Mouse (Mus musculus) MEL (cell line): ENCODE results near the gene Ptpre. TPM values are rescaled to one million over a fixed set of nuclear protein-coding genes. Genes with fewer than 3 reads are reported as not detected.

Experiments used
- DNase-seq: peaks from one replicate; pipeline ENCODE4 v3.0.0; 2011; ENCODE audit warnings: low read depth, low spot score
- H3K27ac ChIP-seq: 2 replicates; pipeline ENCODE4 v1.5.1; 2012; ENCODE audit warnings: low read depth, mild to moderate bottlenecking, control low read depth, low read length, moderate library complexity; ENCODE audit not compliant: control insufficient read depth
- H3K27me3 ChIP-seq, 2 experiments: fragments of 150-350 bp in 1 of 2; sonication (generic) in 1 of 2; 2 replicates each; pipeline ENCODE4 v1.6.1; 2012; ENCODE audit warnings: low read length in 2 of 2, mild to moderate bottlenecking in 2 of 2, improper control_type of control experiment in 1 of 2, moderate library complexity in 1 of 2; ENCODE audit not compliant: insufficient read depth in 2 of 2, control insufficient read depth in 1 of 2
- H3K36me3 ChIP-seq, 2 experiments: 2 replicates each; pipeline ENCODE4 v1.6.1; 2012 to 2014; ENCODE audit warnings: low read length in 2 of 2, improper control_type of control experiment in 1 of 2, inconsistent platforms in 1 of 2, mild to moderate bottlenecking in 1 of 2; ENCODE audit not compliant: insufficient read depth in 2 of 2, control insufficient read depth in 1 of 2
- H3K4me1 ChIP-seq, 2 experiments: fragments of 150-350 bp in 1 of 2; sonication (generic) in 1 of 2; 2 replicates each; pipeline ENCODE4 v1.6.1; 2012; ENCODE audit warnings: low read length in 2 of 2, improper control_type of control experiment in 1 of 2, mild to moderate bottlenecking in 1 of 2; ENCODE audit not compliant: insufficient read depth in 2 of 2, control insufficient read depth in 1 of 2
- H3K4me3 ChIP-seq, 2 experiments: fragments of 150-350 bp in 1 of 2; sonication (generic) in 1 of 2; 2 replicates each; pipeline ENCODE4 v1.5.1; 2012; ENCODE audit warnings: low read depth in 2 of 2, low read length in 2 of 2, mild to moderate bottlenecking in 2 of 2, moderate library complexity in 2 of 2, control low read depth in 1 of 2, improper control_type of control experiment in 1 of 2; ENCODE audit not compliant: control insufficient read depth in 1 of 2, insufficient read depth in 1 of 2
- H3K79me2 ChIP-seq: 2 replicates; pipeline ENCODE4 v1.6.1; 2012; ENCODE audit warnings: mild to moderate bottlenecking, low read length, moderate library complexity; ENCODE audit not compliant: control insufficient read depth, poor library complexity, insufficient read depth
- H3K9ac ChIP-seq: 2 replicates; pipeline ENCODE4 v1.6.1; 2012; ENCODE audit warnings: low read depth, mild to moderate bottlenecking, control low read depth, low read length, moderate library complexity; ENCODE audit not compliant: control insufficient read depth, poor library complexity, severe bottlenecking
- H3K9me3 ChIP-seq: fragments of 150-350 bp; sonication (generic); replicated peaks from 2 replicates; pipeline ENCODE4 v1.6.1; 2012; ENCODE audit warnings: mild to moderate bottlenecking, low read length, improper control_type of control experiment, moderate library complexity; ENCODE audit not compliant: insufficient read depth
- CHD2 ChIP-seq: IDR thresholded peaks from 2 replicates; pipeline ENCODE4 v1.6.1; 2011; ENCODE audit warnings: low read length, improper control_type of control experiment
- CTCF ChIP-seq, 3 experiments: IDR thresholded peaks in 2 of 3; conservative IDR thresholded peaks in 1 of 3; 2 replicates each; pipeline ENCODE4 v1.5.1; 2011 to 2012; ENCODE audit warnings: low read length in 3 of 3, low read depth in 2 of 3, mild to moderate bottlenecking in 2 of 3, improper control_type of control experiment in 1 of 3, inconsistent platforms in 1 of 3, mixed read lengths in 1 of 3, moderate library complexity in 1 of 3; ENCODE audit not compliant: control insufficient read depth in 1 of 3, insufficient read depth in 1 of 3, poor library complexity in 1 of 3, severe bottlenecking in 1 of 3
- E2F4 ChIP-seq: IDR thresholded peaks from 2 replicates; pipeline ENCODE4 v1.6.1; 2011; ENCODE audit warnings: low read depth, low read length, improper control_type of control experiment, borderline replicate concordance
- ETS1 ChIP-seq: IDR thresholded peaks from 2 replicates; pipeline ENCODE4 v1.6.1; 2012; ENCODE audit warnings: low read depth, mild to moderate bottlenecking, inconsistent platforms, low read length, improper control_type of control experiment, moderate library complexity
- GABPA ChIP-seq: IDR thresholded peaks from 2 replicates; pipeline ENCODE4 v1.6.1; 2012; ENCODE audit warnings: low read depth, mild to moderate bottlenecking, inconsistent platforms, low read length, improper control_type of control experiment, moderate library complexity
- HCFC1 ChIP-seq: IDR thresholded peaks from 2 replicates; pipeline ENCODE4 v1.6.1; 2012; ENCODE audit warnings: low read depth, mild to moderate bottlenecking, inconsistent platforms, low read length, improper control_type of control experiment, moderate library complexity
- KAT2A ChIP-seq: conservative IDR thresholded peaks from 2 replicates; pipeline ENCODE4 v1.6.1; 2012; ENCODE audit warnings: low read depth, low read length, improper control_type of control experiment, inconsistent platforms
- MAFK ChIP-seq: IDR thresholded peaks from 2 replicates; pipeline ENCODE4 v1.6.1; 2011; ENCODE audit warnings: low read depth, mild to moderate bottlenecking, low read length, improper control_type of control experiment, borderline replicate concordance
- MYB ChIP-seq: IDR thresholded peaks from 2 replicates; pipeline ENCODE4 v1.6.1; 2011; ENCODE audit warnings: mild to moderate bottlenecking, low read depth, low read length, improper control_type of control experiment
- MYC ChIP-seq: IDR thresholded peaks from 2 replicates; pipeline ENCODE4 v1.6.1; 2011; ENCODE audit warnings: low read depth, mild to moderate bottlenecking, low read length, improper control_type of control experiment, moderate library complexity
- NRF1 ChIP-seq: IDR thresholded peaks from 2 replicates; pipeline ENCODE4 v1.6.1; 2014; ENCODE audit warnings: low read depth, mild to moderate bottlenecking, inconsistent platforms, low read length, improper control_type of control experiment, moderate library complexity; ENCODE audit not compliant: poor library complexity, insufficient read depth, severe bottlenecking
- POLR2AphosphoS2 ChIP-seq: IDR thresholded peaks from 2 replicates; pipeline ENCODE4 v1.6.1; 2011; ENCODE audit warnings: low read length, improper control_type of control experiment
- TAL1 ChIP-seq: IDR thresholded peaks from 2 replicates; pipeline ENCODE4 v1.6.1; 2012; ENCODE audit warnings: mild to moderate bottlenecking, inconsistent platforms, low read length, moderate library complexity, mixed read lengths
- TBP ChIP-seq: IDR thresholded peaks from 2 replicates; pipeline ENCODE4 v1.8.0; 2011; ENCODE audit warnings: low read depth, low read length, improper control_type of control experiment
- UBTF ChIP-seq: IDR thresholded peaks from 2 replicates; pipeline ENCODE4 v1.6.1; 2012; ENCODE audit warnings: low read depth, mild to moderate bottlenecking, inconsistent platforms, low read length, improper control_type of control experiment, moderate library complexity, borderline replicate concordance; ENCODE audit not compliant: insufficient read depth
- USF1 ChIP-seq: IDR thresholded peaks from 2 replicates; pipeline ENCODE4 v1.6.1; 2014; ENCODE audit warnings: low read depth, mild to moderate bottlenecking, inconsistent platforms, low read length, improper control_type of control experiment, moderate library complexity
- USF2 ChIP-seq, 2 experiments: IDR thresholded peaks; 2 replicates each; pipeline ENCODE4 v1.6.1; 2011 to 2012; ENCODE audit warnings: improper control_type of control experiment in 2 of 2, low read length in 2 of 2, borderline replicate concordance in 1 of 2, inconsistent platforms in 1 of 2, low read depth in 1 of 2, mild to moderate bottlenecking in 1 of 2; ENCODE audit not compliant: insufficient read depth in 1 of 2
- ZC3H11A ChIP-seq: IDR thresholded peaks from 2 replicates; pipeline ENCODE4 v1.6.1; 2012; ENCODE audit warnings: low read depth, mild to moderate bottlenecking, inconsistent platforms, low read length, improper control_type of control experiment
- ZKSCAN1 ChIP-seq: IDR thresholded peaks from 2 replicates; pipeline ENCODE4 v1.6.1; 2012; ENCODE audit warnings: low read depth, mild to moderate bottlenecking, inconsistent platforms, low read length, improper control_type of control experiment, moderate library complexity
- ZMIZ1 ChIP-seq: IDR thresholded peaks from 2 replicates; pipeline ENCODE4 v1.6.1; 2012; ENCODE audit warnings: low read depth, mild to moderate bottlenecking, inconsistent platforms, low read length, improper control_type of control experiment, moderate library complexity
- polyA plus RNA-seq, 2 experiments: library from polyadenylated mRNA; stranded (reverse) in 1 of 2; unstranded in 1 of 2; fragments of >175 nt in 1 of 2; fragments of >200 nt in 1 of 2; gene quantifications; 2 replicates each; pipeline versions ENCODE4 v1.2.1 to v1.2.4; 2012; ENCODE audit warnings: low replicate concordance in 2 of 2, low read depth in 1 of 2; ENCODE audit not compliant: insufficient read length in 2 of 2, insufficient read depth in 1 of 2, missing spikeins in 1 of 2
- total RNA-seq: library from RNA; depleted of rRNA; stranded (reverse); fragments of 300-350 nt; gene quantifications from 2 replicates; pipeline ENCODE4 v1.2.3, GENCODE M21; 2012

Gene Ptpre
- total and polyA plus RNA-seq, 3 experiments, result 4.9 to 12.9 TPM; not detected in 1

GRCm38 (mm10) chr7:135691941-135692340 is 154.7 kb downstream of the Ptpre start:
- Histone ChIP-seq H3K79me2 (no peaks in the 10 kb centered on the region), H3K4me3 (no peak overlapping the region), H3K4me1 (no peaks in the 10 kb centered on the region), H3K9ac (no peak overlapping the region), H3K27me3 (no peaks in the 10 kb centered on the region), H3K27ac (no peak overlapping the region)
- DNase-seq, result no peak
- TF ChIP-seq HCFC1, result no peak
- no peak for TF ChIP-seq CTCF (IDR thresholded peaks at IDR 0.05 in 2 of 3, conservative IDR thresholded peaks at IDR 0.05 in 1 of 3; ENCODE audit: control insufficient read depth in 1 of 3, insufficient read depth in 1 of 3, low read depth in 2 of 3, low read length in 3 of 3, poor library complexity in 1 of 3, severe bottlenecking in 1 of 3)
- TF ChIP-seq USF2 (IDR thresholded peaks at IDR 0.05; ENCODE audit: borderline replicate concordance in 1 of 2, insufficient read depth in 1 of 2, low read depth in 1 of 2, low read length in 2 of 2), result no peak
- TF ChIP-seq USF1, result no peak
- TF ChIP-seq E2F4, result no peak
- no peak for TF ChIP-seq UBTF
- TF ChIP-seq GABPA, result no peak
- TF ChIP-seq TAL1, result no peak
- no peak for TF ChIP-seq NRF1
- no peak for TF ChIP-seq CHD2
- TF ChIP-seq MYC, result no peak
- TF ChIP-seq MYB, result no peak
- TF ChIP-seq ETS1, result no peak
- TF ChIP-seq POLR2AphosphoS2, result no peak
- no peak for TF ChIP-seq KAT2A
- TF ChIP-seq ZKSCAN1, result no peak
- TF ChIP-seq, all 39 proteins: peak for 0
- H3K9me3 ChIP-seq, result no peaks in the 10 kb centered on the region
- H3K36me3 ChIP-seq, result peaks cover 0 to 58% of the 10 kb centered on the region in 2 experiments; a peak in 2 of 4 replicates

- peak; percentile 16 for DNase-seq
- TF ChIP-seq HCFC1, result no peak
- TF ChIP-seq ETS1, result no peak
- no peak for TF ChIP-seq ZC3H11A
- peak; percentile 58 for TF ChIP-seq MAFK
- no peak for TF ChIP-seq TAL1
- no peak for TF ChIP-seq TBP
- 0 out of 2 replicates have a peak, but pooled peaks have one; percentile 32 for TF ChIP-seq ZMIZ1
- Histone ChIP-seq H3K36me3 (peaks cover 0 to 58% of the 10 kb centered on the region in 2 experiments; a peak in 2 of 4 replicates), H3K9me3 (no peaks in the 10 kb centered on the region), H3K27me3 (no peaks in the 10 kb centered on the region), H3K27ac (no peak overlapping the region), H3K9ac (no peak overlapping the region), H3K4me1 (no peaks in the 10 kb centered on the region), H3K4me3 (no peak overlapping the region), H3K79me2 (peaks cover 2% of the 10 kb centered on the region)
These were observed 156.8 kb downstream of the Ptpre start for GRCm38 (mm10) chr7:135694130-135694529.
